Mouse (Mus musculus) ES-Bruce4 (cell line): ENCODE data around the gene Spata4. TPM values are rescaled to one million over a fixed set of nuclear protein-coding genes. Genes with fewer than 3 reads are reported as not detected.

Experiments used
- H3K27ac ChIP-seq: 2 replicates; pipeline ENCODE4 v1.5.1; 2012; ENCODE audit warnings: low read length, inconsistent platforms; ENCODE audit not compliant: insufficient read depth
- H3K27me3 ChIP-seq: 2 replicates; pipeline ENCODE4 v1.6.1; 2012; ENCODE audit warnings: mild to moderate bottlenecking, low read length, inconsistent platforms; ENCODE audit not compliant: control insufficient read depth, poor library complexity, insufficient read depth, severe bottlenecking
- H3K36me3 ChIP-seq: 2 replicates; pipeline ENCODE4 v1.6.1; 2012; ENCODE audit warnings: inconsistent platforms, mild to moderate bottlenecking, low read length, moderate library complexity; ENCODE audit not compliant: control insufficient read depth, poor library complexity, insufficient read depth, severe bottlenecking
- H3K4me1 ChIP-seq: one replicate; pipeline ENCODE4 v1.8.1; 2011; ENCODE audit warnings: low read length; ENCODE audit not compliant: control insufficient read depth, insufficient read depth
- H3K4me3 ChIP-seq: 2 replicates; pipeline ENCODE4 v1.5.1; 2011; ENCODE audit warnings: low read depth, mild to moderate bottlenecking, low read length
- H3K9ac ChIP-seq: 2 replicates; pipeline ENCODE4 v1.6.1; 2012; ENCODE audit warnings: low read depth, mild to moderate bottlenecking, inconsistent platforms; ENCODE audit not compliant: poor library complexity, severe bottlenecking
- H3K9me3 ChIP-seq: replicated peaks from 2 replicates; pipeline ENCODE4 v1.6.1; 2012; ENCODE audit warnings: mild to moderate bottlenecking, low read length, inconsistent platforms; ENCODE audit not compliant: control insufficient read depth, poor library complexity, insufficient read depth, severe bottlenecking
- CTCF ChIP-seq: IDR thresholded peaks from one replicate; pipeline ENCODE4 v1.8.1; 2011; ENCODE audit warnings: low read depth, low read length
- EP300 ChIP-seq: IDR thresholded peaks from 2 replicates; pipeline ENCODE4 v1.6.1; 2011; ENCODE audit warnings: low read depth, low read length; ENCODE audit not compliant: insufficient read depth
- POLR2A ChIP-seq: IDR thresholded peaks from one replicate; pipeline ENCODE4 v1.8.1; 2011; ENCODE audit warnings: low read length; ENCODE audit not compliant: insufficient read depth
- polyA plus RNA-seq: library from polyadenylated mRNA; stranded (reverse); fragments of >200 nt; gene quantifications from 2 replicates; pipeline ENCODE4 v1.2.4, GENCODE M21; 2011; ENCODE audit warnings: low read depth; ENCODE audit not compliant: missing spikeins, insufficient read depth, insufficient read length

The Spata4 gene
- polyA plus RNA-seq, 1 experiment: not detected

DNA sequence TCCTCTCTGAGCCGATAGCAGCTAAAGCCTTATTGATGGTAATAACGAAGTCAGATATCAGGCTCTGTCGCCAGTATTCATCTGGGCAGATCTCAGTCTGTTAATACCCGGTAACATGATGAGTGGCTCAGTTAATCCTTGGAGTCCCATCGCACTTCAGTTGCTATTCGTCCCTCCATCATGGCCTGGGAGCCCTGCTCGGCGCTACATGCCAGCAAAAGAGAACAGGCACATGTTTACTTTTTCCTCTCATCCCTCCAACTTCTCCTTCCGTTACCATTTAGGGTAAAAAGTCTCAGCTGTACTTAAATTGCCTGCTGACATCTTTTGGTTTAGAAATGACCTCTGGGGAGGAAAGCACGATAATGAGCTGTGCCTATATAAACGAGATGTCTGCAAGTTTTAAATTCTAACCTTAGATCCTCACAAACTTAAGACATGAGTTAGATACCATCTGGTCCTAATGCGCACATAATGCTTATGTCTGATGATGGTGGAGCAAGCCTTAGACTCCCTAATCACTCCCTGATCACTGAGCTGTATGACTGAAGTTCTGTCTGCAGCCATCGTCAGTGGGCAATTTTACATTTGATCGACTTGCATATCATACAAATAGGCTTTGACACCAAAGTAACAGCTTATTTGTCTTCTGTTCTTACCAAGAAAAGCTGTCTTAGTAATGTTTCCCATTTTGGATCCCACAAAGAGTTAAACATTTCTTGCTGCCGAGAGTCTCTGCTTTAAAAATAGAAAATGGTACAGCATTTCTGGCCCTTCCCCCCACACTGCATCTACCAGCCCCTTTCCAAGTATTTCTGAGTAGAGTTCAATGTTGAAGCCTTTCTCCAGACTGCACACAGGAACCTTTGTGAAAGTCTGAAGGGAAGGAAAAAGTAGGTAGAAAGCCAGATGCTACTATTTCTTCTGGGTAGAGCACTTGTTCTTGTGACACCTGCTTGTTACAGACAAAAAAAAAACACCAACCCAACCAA is 29.7 kb upstream of the Spata4 start:
- H3K27ac ChIP-seq: no peak overlapping the region
- no peak overlapping the region for H3K4me3 ChIP-seq
- no peaks in the 10 kb centered on the region for H3K27me3 ChIP-seq
- TF ChIP-seq POLR2A (no peak), CTCF (no peak), EP300 (no peak)
- H3K9ac ChIP-seq: no peak overlapping the region
- no peaks in the 10 kb centered on the region for H3K36me3 ChIP-seq
- H3K9me3 ChIP-seq: no peaks in the 10 kb centered on the region
- no peaks in the 10 kb centered on the region for H3K4me1 ChIP-seq

DNA sequence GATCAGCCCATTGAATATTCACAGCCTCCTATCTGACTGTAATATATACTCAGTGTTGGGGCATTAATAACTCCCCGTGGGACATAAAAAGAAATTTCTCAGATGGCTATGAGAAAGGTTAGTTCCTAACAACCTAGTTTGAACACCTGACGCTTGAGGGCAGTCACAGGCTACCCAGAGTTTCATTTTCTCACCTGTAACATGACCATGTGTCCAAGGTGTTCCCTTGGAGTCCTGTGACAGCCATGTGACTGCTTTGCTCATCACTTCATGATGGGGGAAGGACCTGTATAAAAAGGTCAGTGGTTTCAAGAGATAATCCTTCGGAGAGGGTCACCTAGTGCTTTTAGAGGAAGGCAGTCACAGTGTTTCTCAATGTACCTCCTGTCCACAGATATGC is 19.1 kb upstream of the Spata4 start:
- H3K9me3 ChIP-seq: no peaks in the 10 kb centered on the region
- H3K36me3 ChIP-seq: no peaks in the 10 kb centered on the region
- no peaks in the 10 kb centered on the region for H3K27me3 ChIP-seq
- H3K4me3 ChIP-seq: no peak overlapping the region
- H3K4me1 ChIP-seq: no peaks in the 10 kb centered on the region
- H3K27ac ChIP-seq: no peak overlapping the region
- TF ChIP-seq CTCF (no peak), POLR2A (no peak), EP300 (no peak)
- H3K9ac ChIP-seq: no peak overlapping the region

DNA sequence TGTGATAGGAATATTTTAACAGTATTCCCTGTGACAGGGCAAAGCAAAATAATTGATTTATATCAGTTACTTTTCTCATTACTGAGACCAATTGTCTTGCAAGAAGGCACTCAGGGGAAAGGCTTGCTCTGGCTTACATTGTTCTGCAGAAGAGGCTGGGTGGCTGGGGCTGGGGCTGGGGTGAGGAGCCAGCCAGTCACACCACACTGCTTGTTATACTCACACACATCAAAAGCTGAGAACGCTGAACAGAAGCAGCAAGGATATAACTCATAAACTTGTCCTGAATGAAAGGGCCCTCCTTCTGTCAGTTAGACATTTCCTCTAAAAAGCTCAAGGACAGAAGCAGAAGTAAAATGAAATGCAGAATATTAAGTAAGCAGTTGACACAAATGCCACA is 17.7 kb upstream of the Spata4 start:
- Histone ChIP-seq H3K4me3 (no peak overlapping the region), H3K36me3 (no peaks in the 10 kb centered on the region), H3K9me3 (no peaks in the 10 kb centered on the region; the same call in 1 of the 2 replicates), H3K4me1 (no peaks in the 10 kb centered on the region), H3K9ac (no peak overlapping the region), H3K27ac (no peak overlapping the region), H3K27me3 (no peaks in the 10 kb centered on the region)
- TF ChIP-seq POLR2A (no peak), CTCF (no peak), EP300 (no peak)

DNA sequence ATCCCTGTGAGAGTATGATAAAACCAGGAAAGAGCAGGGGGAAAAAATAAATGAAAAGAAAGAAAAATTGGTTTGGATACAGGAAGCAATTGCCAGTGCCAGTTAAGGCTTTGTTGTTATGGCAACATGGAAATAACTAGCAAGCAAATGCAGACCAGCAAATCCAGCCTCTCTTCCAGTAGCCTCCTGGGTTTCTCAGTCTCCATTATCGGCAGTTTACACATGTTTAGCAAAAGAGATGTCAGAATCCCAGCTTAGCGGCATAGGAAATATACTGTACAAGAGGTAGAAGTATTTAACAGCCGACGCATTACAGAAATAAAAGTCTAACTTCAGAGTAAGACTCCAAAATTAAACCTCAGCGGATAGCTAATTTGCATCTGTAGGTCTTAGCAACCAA is 5.9 kb upstream of the Spata4 start:
- Histone ChIP-seq H3K27ac (no peak overlapping the region), H3K4me1 (no peaks in the 10 kb centered on the region), H3K4me3 (no peak overlapping the region), H3K27me3 (no peaks in the 10 kb centered on the region), H3K9me3 (no peaks in the 10 kb centered on the region), H3K36me3 (no peaks in the 10 kb centered on the region), H3K9ac (no peak overlapping the region)
- TF ChIP-seq EP300: no peak
- no peak for TF ChIP-seq CTCF
- no peak for TF ChIP-seq POLR2A

DNA sequence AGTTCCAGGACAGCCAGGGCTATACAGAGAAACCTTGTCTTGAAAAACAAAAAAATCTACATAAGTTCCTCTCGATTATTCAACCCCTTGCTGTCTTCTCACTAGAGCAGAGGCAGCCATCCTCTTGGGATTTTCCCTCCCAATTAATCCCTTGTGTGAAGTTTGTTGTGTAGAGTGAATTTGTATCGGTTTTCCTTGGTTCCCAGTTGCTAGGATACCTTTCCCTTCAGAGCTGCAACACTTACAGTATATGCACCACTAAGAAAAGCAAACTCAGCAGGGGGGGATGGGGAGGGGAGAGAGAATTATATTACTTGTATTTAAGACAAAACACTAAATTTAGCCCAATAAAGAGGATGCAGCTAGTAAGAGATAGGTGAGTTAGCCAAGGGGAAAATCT is 4.5 kb upstream of the Spata4 start:
- Histone ChIP-seq H3K4me3 (no peak overlapping the region), H3K27ac (no peak overlapping the region), H3K9me3 (no peaks in the 10 kb centered on the region), H3K4me1 (no peaks in the 10 kb centered on the region), H3K36me3 (no peaks in the 10 kb centered on the region), H3K9ac (no peak overlapping the region), H3K27me3 (no peaks in the 10 kb centered on the region)
- TF ChIP-seq EP300 (no peak), POLR2A (no peak), CTCF (no peak)

DNA sequence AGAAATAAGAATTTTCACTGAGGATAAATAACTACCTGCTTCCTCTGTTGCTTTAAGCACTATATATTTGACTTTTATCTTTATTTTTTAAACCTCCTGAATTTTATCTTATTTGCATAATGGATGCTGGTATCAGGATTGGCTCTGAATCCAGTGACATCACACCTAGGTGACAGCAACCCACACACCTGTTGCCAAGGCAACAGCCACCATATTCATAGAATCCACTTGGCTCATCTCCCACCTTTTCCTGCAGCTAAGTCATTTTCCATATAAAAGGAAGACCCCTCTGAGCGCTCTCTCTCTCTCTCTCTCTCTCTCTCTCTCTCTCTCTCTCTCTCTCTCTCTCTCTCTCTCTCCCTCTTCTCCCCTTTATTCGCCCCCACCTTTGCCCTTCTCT is 3.6 kb upstream of the Spata4 start:
- no peaks in the 10 kb centered on the region for H3K36me3 ChIP-seq
- TF ChIP-seq EP300 (no peak), POLR2A (no peak), CTCF (no peak)
- no peaks in the 10 kb centered on the region for H3K4me1 ChIP-seq

More for the DNA sequence above, 3.6 kb upstream of the Spata4 start:
- H3K9ac ChIP-seq: no peak overlapping the region
- H3K27ac ChIP-seq: no peak overlapping the region
- H3K27me3 ChIP-seq: no peaks in the 10 kb centered on the region
- H3K4me3 ChIP-seq: no peak overlapping the region
- no peaks in the 10 kb centered on the region for H3K9me3 ChIP-seq
